Mouse (Mus musculus) thymus, adult 2 months (tissue): ENCODE data around the gene Bud31.

ENCODE experiments used
- CTCF ChIP-seq: fragments of 200-500 bp; IDR thresholded peaks from 2 replicates; pipeline ENCODE4 v1.5.1; 2012; ENCODE audit warnings: mild to moderate bottlenecking, control low read depth, low read length, moderate library complexity, borderline replicate concordance; ENCODE audit not compliant: control insufficient read depth, poor library complexity, insufficient read depth; ENCODE audit errors: extremely low read depth
- POLR2A ChIP-seq: fragments of 200-500 bp; IDR thresholded peaks from 2 replicates; pipeline ENCODE4 v1.6.1; 2012; ENCODE audit warnings: mild to moderate bottlenecking, low read length, control low read depth, moderate library complexity; ENCODE audit not compliant: control insufficient read depth, poor library complexity, insufficient read depth; ENCODE audit errors: extremely low read depth

DNA sequence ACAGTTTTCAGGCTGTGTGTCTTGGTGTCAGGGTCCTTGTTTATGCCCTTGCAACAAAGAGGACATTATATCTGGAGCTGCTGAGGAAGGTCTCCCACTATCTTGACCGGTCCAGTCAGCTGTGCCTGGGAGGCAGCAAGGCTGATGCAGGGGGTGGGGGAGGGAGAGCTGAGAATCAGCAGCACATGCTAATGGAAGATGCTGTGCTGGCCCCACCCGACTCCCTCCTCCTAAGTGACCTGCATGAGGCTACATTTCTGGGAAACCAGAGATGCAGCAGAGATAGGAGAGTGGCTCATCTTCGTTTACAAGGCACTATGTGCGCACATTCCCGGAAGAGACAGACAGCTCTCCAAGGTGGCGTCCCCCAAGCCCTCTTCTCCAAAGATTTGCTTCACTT is 29.8 kb upstream of the Bud31 start:
- TF ChIP-seq CTCF (no peak), POLR2A (no peak)
